Comparison of ENCODE assay signal across 29 mouse cellular contexts in genomic region chr1:159470941-159471340, GRCm38 (mm10). TPM values are rescaled to one million over a fixed set of nuclear protein-coding genes. Genes with fewer than 3 reads are reported as not detected.
A peak's percentile ranks its signal among the peaks of the same experiment; 100 is the strongest.
DNase-seq lines count a peak whose midpoint lies in the region; ATAC-seq and TF ChIP-seq lines count a peak whose summit lies in the region.
"Had no signal": no experiment of that assay in that cellular context is flagged by ENCODE, and none has a peak within 500 bp of the region (broad histone marks: within the 10 kb centered on the region; RNA-seq: fewer than 3 reads in every experiment).

No protein-coding gene starts in this region.

- H3K9me3 ChIP-seq in embryonic facial prominence, embryonic 14.5 days (ENCODE audit: control insufficient read depth, low read length) = no peaks in the 10 kb centered on the region
- H3K9me3 ChIP-seq in embryonic facial prominence, embryonic 10.5 days = no peaks in the 10 kb centered on the region
- H3K9me3 ChIP-seq in MEL (replicated peaks; ENCODE audit: insufficient read depth, low read length) = no peaks in the 10 kb centered on the region
- H3K9me3 ChIP-seq in heart, embryonic 10.5 days = no peaks in the 10 kb centered on the region
- H3K9me3 ChIP-seq: embryonic facial prominence, embryonic 12.5 days; forebrain, embryonic 10.5 days; forebrain, embryonic 15.5 days; heart, embryonic 12.5 days; heart, embryonic 15.5 days; hindbrain, embryonic 10.5 days; hindbrain, embryonic 13.5 days; intestine, embryonic 15.5 days had no signal

- TF ChIP-seq RAD21 in MEL (IDR thresholded peaks at IDR 0.05; ENCODE audit: low read depth, low read length) = no peak

- H3K36me3 ChIP-seq in embryonic facial prominence, embryonic 14.5 days (ENCODE audit: control insufficient read depth, insufficient read depth, low read length) = no peaks in the 10 kb centered on the region
- no peaks in the 10 kb centered on the region for H3K36me3 ChIP-seq in embryonic facial prominence, embryonic 10.5 days (replicated peaks)
- no peaks in the 10 kb centered on the region for H3K36me3 ChIP-seq in MEL (ENCODE audit: control insufficient read depth in 1 of 2, insufficient read depth in 2 of 2, low read length in 2 of 2)
- no peaks in the 10 kb centered on the region for H3K36me3 ChIP-seq in heart, embryonic 10.5 days
- H3K36me3 ChIP-seq: embryonic facial prominence, embryonic 12.5 days; forebrain, embryonic 10.5 days; forebrain, embryonic 15.5 days; heart, embryonic 12.5 days; heart, embryonic 15.5 days; hindbrain, embryonic 10.5 days; hindbrain, embryonic 13.5 days; intestine, embryonic 15.5 days had no signal

- no peak overlapping the region for H3K27ac ChIP-seq in embryonic facial prominence, embryonic 14.5 days (replicated peaks; ENCODE audit: low read depth, low read length)
- H3K27ac ChIP-seq in embryonic facial prominence, embryonic 10.5 days (replicated peaks) = no peak overlapping the region
- no peak overlapping the region for H3K27ac ChIP-seq in MEL (ENCODE audit: control insufficient read depth, low read depth, low read length)
- H3K27ac ChIP-seq in heart, embryonic 10.5 days = no peak overlapping the region
- H3K27ac ChIP-seq: embryonic facial prominence, embryonic 12.5 days; forebrain, embryonic 10.5 days; forebrain, embryonic 15.5 days; heart, embryonic 15.5 days; hindbrain, embryonic 10.5 days; hindbrain, embryonic 13.5 days; intestine, embryonic 15.5 days had no signal

- no peak overlapping the region for H3K9ac ChIP-seq in embryonic facial prominence, embryonic 14.5 days (ENCODE audit: low read depth, low read length)
- H3K9ac ChIP-seq in MEL (ENCODE audit: control insufficient read depth, low read depth, low read length, poor library complexity, severe bottlenecking) = no peak overlapping the region
- H3K9ac ChIP-seq: embryonic facial prominence, embryonic 12.5 days; forebrain, embryonic 15.5 days; heart, embryonic 12.5 days; heart, embryonic 15.5 days; hindbrain, embryonic 13.5 days; intestine, embryonic 15.5 days had no signal

- no peak overlapping the region for H3K4me3 ChIP-seq in embryonic facial prominence, embryonic 14.5 days (ENCODE audit: low read depth, low read length)
- no peak overlapping the region for H3K4me3 ChIP-seq in embryonic facial prominence, embryonic 10.5 days
- H3K4me3 ChIP-seq in MEL (ENCODE audit: control insufficient read depth in 1 of 2, insufficient read depth in 1 of 2, low read depth in 2 of 2, low read length in 2 of 2) = no peak overlapping the region
- H3K4me3 ChIP-seq in heart, embryonic 10.5 days = no peak overlapping the region
- H3K4me3 ChIP-seq: embryonic facial prominence, embryonic 12.5 days; erythroblast, embryonic 14.5 days; forebrain, embryonic 10.5 days; forebrain, embryonic 15.5 days; heart, embryonic 12.5 days; heart, embryonic 15.5 days; hindbrain, embryonic 10.5 days; hindbrain, embryonic 13.5 days; intestine, embryonic 15.5 days had no signal

- no peak overlapping the region for H3K4me2 ChIP-seq in embryonic facial prominence, embryonic 14.5 days (ENCODE audit: low read depth, low read length)
- H3K4me2 ChIP-seq: embryonic facial prominence, embryonic 12.5 days; forebrain, embryonic 15.5 days; heart, embryonic 12.5 days; heart, embryonic 15.5 days; hindbrain, embryonic 13.5 days; intestine, embryonic 15.5 days had no signal

- no peak for TF ChIP-seq POLR2A in MEL (IDR thresholded peaks at IDR 0.05; ENCODE audit: control insufficient read depth in 1 of 2, insufficient read depth in 1 of 2, low read depth in 1 of 2, low read length in 2 of 2, poor library complexity in 1 of 2)
- no peak for TF ChIP-seq POLR2A in brain, embryonic 14.5 days (IDR thresholded peaks at IDR 0.05; ENCODE audit: borderline replicate concordance, extremely low read depth, insufficient read depth, insufficient read length, poor library complexity, severe bottlenecking)

- ATAC-seq in embryonic facial prominence, embryonic 14.5 days (ENCODE audit: low read depth) = no peak
- ATAC-seq: CD4-positive, CD25-positive, alpha-beta regulatory T cell, adult 4 months; forebrain, embryonic 15.5 days; hindbrain, embryonic 16.5 days; intestine, embryonic 15.5 days had no signal

- no peaks in the 10 kb centered on the region for H3K4me1 ChIP-seq in embryonic facial prominence, embryonic 14.5 days (ENCODE audit: control insufficient read depth, insufficient read depth, low read length)
- no peaks in the 10 kb centered on the region for H3K4me1 ChIP-seq in embryonic facial prominence, embryonic 10.5 days
- H3K4me1 ChIP-seq in MEL (ENCODE audit: control insufficient read depth in 1 of 2, insufficient read depth in 2 of 2, low read length in 2 of 2) = no peaks in the 10 kb centered on the region
- no peaks in the 10 kb centered on the region for H3K4me1 ChIP-seq in heart, embryonic 10.5 days
- H3K4me1 ChIP-seq: embryonic facial prominence, embryonic 12.5 days; forebrain, embryonic 10.5 days; forebrain, embryonic 15.5 days; heart, embryonic 12.5 days; heart, embryonic 15.5 days; hindbrain, embryonic 10.5 days; hindbrain, embryonic 13.5 days; intestine, embryonic 15.5 days had no signal

- TF ChIP-seq EP300 in MEL (IDR thresholded peaks at IDR 0.05; ENCODE audit: low read depth in 1 of 2, low read length in 2 of 2) = no peak

- DNase-seq in embryonic facial prominence, embryonic 14.5 days (ENCODE audit: low spot score) = peak; percentile 45
- DNase-seq in embryonic facial prominence, embryonic 10.5 days (ENCODE audit: low spot score) = no peak
- peak; percentile 24 for DNase-seq in MEL (ENCODE audit: low read depth, low spot score)
- DNase-seq in brain, embryonic 14.5 days (ENCODE audit: low read depth) = peak; percentile 6
- DNase-seq in heart, embryonic 10.5 days (ENCODE audit: low spot score) = no peak
- no peak for DNase-seq in kidney, postnatal 10 days
- DNase-seq: adrenal gland, adult 8-10 months; adrenal gland, postnatal 25 days; cerebellum, adult 18-20 months; cerebellum, adult 9-10 months; cerebellum, postnatal 14 days; gastrocnemius, postnatal 10 days; heart, adult 11 months; heart, postnatal 10 days; heart, postnatal 36 days; kidney, adult 18-20 months; kidney, adult 9 months had no signal

- no peak for TF ChIP-seq CTCF in MEL (IDR thresholded peaks at IDR 0.05 in 2 of 3, conservative IDR thresholded peaks at IDR 0.05 in 1 of 3; ENCODE audit: control insufficient read depth in 1 of 3, insufficient read depth in 1 of 3, low read depth in 2 of 3, low read length in 3 of 3, poor library complexity in 1 of 3, severe bottlenecking in 1 of 3)
- no peak for TF ChIP-seq CTCF in brain, embryonic 14.5 days (IDR thresholded peaks at IDR 0.05; ENCODE audit: borderline replicate concordance, extremely low read depth, insufficient read depth, insufficient read length)

- H3K27me3 ChIP-seq in embryonic facial prominence, embryonic 14.5 days (replicated peaks; ENCODE audit: control insufficient read depth, insufficient read depth, low read length) = no peaks in the 10 kb centered on the region
- H3K27me3 ChIP-seq in embryonic facial prominence, embryonic 10.5 days (replicated peaks; ENCODE audit: low read depth, poor library complexity, severe bottlenecking) = no peaks in the 10 kb centered on the region
- H3K27me3 ChIP-seq in MEL (ENCODE audit: control insufficient read depth in 1 of 2, insufficient read depth in 2 of 2, low read length in 2 of 2) = no peaks in the 10 kb centered on the region
- no peaks in the 10 kb centered on the region for H3K27me3 ChIP-seq in heart, embryonic 10.5 days (ENCODE audit: insufficient read depth, poor library complexity, severe bottlenecking)
- H3K27me3 ChIP-seq: embryonic facial prominence, embryonic 12.5 days; forebrain, embryonic 15.5 days; heart, embryonic 12.5 days; heart, embryonic 15.5 days; hindbrain, embryonic 13.5 days; intestine, embryonic 15.5 days had no signal

- no peaks in the 10 kb centered on the region for H3K79me2 ChIP-seq in MEL (ENCODE audit: control insufficient read depth, insufficient read depth, low read length, poor library complexity)

TF ChIP-seq in MEL, 35 proteins besides CTCF, POLR2A, EP300 and RAD21:
- no peak for TF ChIP-seq MYB (IDR thresholded peaks at IDR 0.05; ENCODE audit: low read depth, low read length)
- no peak for TF ChIP-seq SMC3 (IDR thresholded peaks at IDR 0.05; ENCODE audit: low read depth, low read length)
- no peak for TF ChIP-seq HCFC1 (IDR thresholded peaks at IDR 0.05; ENCODE audit: low read depth, low read length)
- TF ChIP-seq ZNF384 (IDR thresholded peaks at IDR 0.05; ENCODE audit: low read depth, low read length) = no peak
- no peak for TF ChIP-seq JUND (IDR thresholded peaks at IDR 0.05; ENCODE audit: low read depth, low read length)
- no peak for TF ChIP-seq NRF1 (IDR thresholded peaks at IDR 0.05; ENCODE audit: insufficient read depth, low read depth, low read length, poor library complexity, severe bottlenecking)
- no peak for TF ChIP-seq UBTF (IDR thresholded peaks at IDR 0.05; ENCODE audit: borderline replicate concordance, insufficient read depth, low read depth, low read length)
- no peak for TF ChIP-seq KAT2A (conservative IDR thresholded peaks at IDR 0.05; ENCODE audit: low read depth, low read length)
- TF ChIP-seq USF1 (IDR thresholded peaks at IDR 0.05; ENCODE audit: low read depth, low read length) = no peak
- no peak for TF ChIP-seq ETS1 (IDR thresholded peaks at IDR 0.05; ENCODE audit: low read depth, low read length)
- TF ChIP-seq TAL1 (IDR thresholded peaks at IDR 0.05; ENCODE audit: low read length) = no peak

RNA-seq across cellular contexts. Expression of gene Tnr, which starts 52.6 kb away (rescaled TPM):
- 0.11 and 0.34 TPM in 2 replicates for polyA plus RNA-seq in embryonic facial prominence, embryonic 14.5 days (2014; fragmentation: Nextera tagmentation; extraction: Ambion mirVana)
- polyA plus RNA-seq in embryonic facial prominence, embryonic 10.5 days (2016; fragmentation: Nextera tagmentation; extraction: Ambion mirVana) = 0.19 TPM in 2 replicates
- total RNA-seq in MEL (2012; rRNA removed) = not detected in 2 replicates
- under 1 TPM in 1 of 2 experiments, not detected in 1; 0.01 TPM for polyA plus RNA-seq in MEL (2012; ENCODE audit: insufficient read depth in 1 of 2, insufficient read length in 2 of 2, low read depth in 1 of 2, low replicate concordance in 2 of 2, missing spikeins in 1 of 2)
- 3.9 and 6.9 TPM in 2 replicates for polyA plus RNA-seq in brain, embryonic 14.5 days (2012; rRNA removed)
- polyA plus RNA-seq in heart, embryonic 10.5 days (2016; fragmentation: Nextera tagmentation; extraction: Ambion mirVana) = 0.04 TPM in 1 of 2 replicates, not detected in the other
- total RNA-seq: gastrocnemius, adult 18-20 months had no signal
- polyA plus RNA-seq: CD4-positive, CD25-positive, alpha-beta regulatory T cell, adult 4 months; erythroblast, embryonic 14.5 days; heart, embryonic 12.5 days had no signal

Comparison
In these comparisons a context has a peak if more than half of its experiments do, and no peak if none do; other contexts are left out.
1. DNase-seq: peak in embryonic facial prominence, embryonic 14.5 days (single experiment), MEL (single experiment) and brain, embryonic 14.5 days (single experiment); none in embryonic facial prominence, embryonic 10.5 days (single experiment), heart, embryonic 10.5 days (single experiment) and kidney, postnatal 10 days (single experiment).